Mouse (Mus musculus) small intestine, adult 2 months (tissue): ENCODE measurements at regions not wholly inside any gene's neighbourhood (a gene's known extent, or its start where the extent isn't known, plus 50 kb on each side); places are given as distances from the start of the nearest gene placed in this dataset.
A peak's percentile ranks its signal among the peaks of the same experiment; 100 is the strongest.
"Not testable (repeated sequence)": the region's sequence is repeated elsewhere in the genome, so short reads cannot be mapped to it uniquely, and the experiment has no call there.

ENCODE experiments used
- H3K27ac ChIP-seq: fragments of 200-500 bp; 2 replicates; pipeline ENCODE4 v1.5.1; 2012; ENCODE audit warnings: low read depth, low read length, control low read depth, inconsistent platforms; ENCODE audit not compliant: insufficient read depth
- H3K27me3 ChIP-seq: fragments of 200-500 bp; 2 replicates; pipeline ENCODE4 v1.6.1; 2012; ENCODE audit warnings: mild to moderate bottlenecking, moderate library complexity, low read length, inconsistent platforms; ENCODE audit not compliant: control insufficient read depth, insufficient read depth
- H3K36me3 ChIP-seq: fragments of 200-500 bp; 2 replicates; pipeline ENCODE4 v1.6.1; 2012; ENCODE audit warnings: mild to moderate bottlenecking, low read length, control low read depth, inconsistent platforms; ENCODE audit not compliant: control insufficient read depth, insufficient read depth
- H3K4me1 ChIP-seq: fragments of 200-500 bp; 2 replicates; pipeline ENCODE4 v1.6.1; 2012; ENCODE audit warnings: low read length, inconsistent platforms, mixed read lengths; ENCODE audit not compliant: control insufficient read depth, insufficient read depth, insufficient read length
- H3K4me3 ChIP-seq: fragments of 200-500 bp; 2 replicates; pipeline ENCODE4 v1.5.1; 2012; ENCODE audit warnings: low read depth, mild to moderate bottlenecking, control low read depth, inconsistent platforms, low read length, moderate library complexity
- CTCF ChIP-seq: fragments of 200-500 bp; IDR thresholded peaks from 2 replicates; pipeline ENCODE4 v1.5.1; 2012; ENCODE audit warnings: low read depth, mild to moderate bottlenecking, control low read depth, inconsistent platforms, low read length, moderate library complexity, mixed read lengths; ENCODE audit not compliant: insufficient replicate concordance, insufficient read length; ENCODE audit errors: extremely low read depth
- POLR2A ChIP-seq: fragments of 200-500 bp; IDR thresholded peaks from 2 replicates; pipeline ENCODE4 v1.6.1; 2012; ENCODE audit warnings: low read depth, mild to moderate bottlenecking, control low read depth, inconsistent platforms, low read length, moderate library complexity
- WGBS: fragments of 180-500 bp; shearing (Covaris S2); methylation state at CpG from one replicate; pipeline ENCODE4 v1.1.7; 2018; 5-methylcytosine and 5-hydroxymethylcytosine counted together

GRCm38 (mm10) chr4:105844675-105845466 lies 55.2 kb downstream of the Gm12728 start:
- no peaks in the 10 kb centered on the region for H3K36me3 ChIP-seq
- no peak for TF ChIP-seq POLR2A
- no peak for TF ChIP-seq CTCF
- no peak overlapping the region for H3K4me3 ChIP-seq
- no peaks in the 10 kb centered on the region for H3K27me3 ChIP-seq
- WGBS: 83% methylated on average over 7 of the region's 7 CpGs
- peak overlapping the region; percentile 79 for H3K27ac ChIP-seq
- H3K4me1 ChIP-seq: no peaks in the 10 kb centered on the region; the same call in 1 of the 2 replicates

DNA sequence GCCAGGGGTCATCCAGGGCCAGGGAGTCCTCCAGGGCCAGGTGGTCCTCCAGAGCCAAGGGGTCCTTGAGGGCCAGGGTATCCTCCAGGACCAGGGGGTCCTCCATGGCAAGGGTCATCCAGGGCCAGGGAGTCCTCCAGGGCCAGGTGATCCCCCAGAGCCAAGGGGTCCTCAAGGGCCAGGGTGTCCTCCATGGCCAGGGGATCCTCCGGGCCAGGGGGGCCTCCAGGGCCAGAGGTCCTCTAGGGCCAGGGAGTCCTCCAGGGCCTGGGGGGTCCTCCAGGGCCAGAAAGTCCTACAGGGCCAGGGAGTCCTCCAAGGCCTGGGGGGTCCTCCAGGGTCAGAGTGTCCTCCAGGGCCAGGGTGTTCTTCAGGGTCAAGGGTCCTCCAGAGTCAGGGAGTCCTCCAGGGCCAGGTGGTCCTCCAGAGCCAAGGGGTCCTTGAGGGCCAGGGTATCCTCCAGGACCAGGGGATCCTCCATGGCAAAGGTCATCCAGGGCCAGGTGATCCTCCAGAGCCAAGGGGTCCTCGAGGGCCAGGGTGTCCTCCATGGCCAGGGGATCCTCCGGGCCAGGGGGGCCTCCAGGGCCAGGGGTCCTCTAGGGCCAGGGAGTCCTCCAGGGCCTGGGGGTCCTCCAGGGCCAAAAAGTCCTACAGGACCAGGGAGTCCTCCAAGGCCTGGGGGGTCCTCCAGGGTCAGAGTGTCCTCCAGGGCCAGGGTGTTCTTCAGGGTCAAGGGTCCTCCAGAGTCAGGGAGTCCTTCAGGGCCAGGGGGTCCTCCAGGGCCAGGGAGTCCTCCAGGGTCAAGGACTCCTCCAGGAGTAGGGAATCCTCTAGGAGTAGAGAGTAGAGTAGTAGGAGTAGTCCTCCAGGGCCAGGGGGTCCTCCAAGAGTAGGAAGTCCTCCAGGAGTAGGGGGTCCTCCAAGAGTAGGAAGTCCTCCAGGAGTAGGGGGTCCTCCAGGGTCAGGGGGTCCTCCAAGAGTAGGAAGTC lies 56.6 kb downstream of the Gm12728 start:
- 79% methylated on average over 3 of the region's 3 CpGs for WGBS
- H3K4me3 ChIP-seq: not testable (repeated sequence)

DNA sequence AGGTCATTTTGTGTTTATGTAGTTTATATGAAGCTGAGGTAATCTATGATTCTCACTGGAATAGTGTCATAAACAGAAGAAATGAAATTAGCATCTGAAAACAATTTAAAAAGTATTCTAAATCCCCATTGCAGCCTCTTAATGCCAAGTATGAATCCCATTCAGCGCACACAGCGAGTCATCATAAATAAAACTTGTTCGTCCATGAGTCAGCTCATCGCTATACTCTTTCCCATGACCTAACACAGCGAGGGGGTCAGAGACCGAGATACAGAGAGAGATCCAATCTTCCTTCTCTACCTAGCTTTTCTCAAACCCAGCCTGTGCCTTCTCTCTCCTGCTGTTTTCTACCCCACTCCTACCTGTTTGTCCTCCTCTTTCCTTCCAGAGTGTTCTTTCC lies 63.4 kb downstream of the Gm12728 start:
- H3K4me3 ChIP-seq: no peak overlapping the region
- no peaks in the 10 kb centered on the region for H3K27me3 ChIP-seq
- TF ChIP-seq CTCF: no peak
- TF ChIP-seq POLR2A: no peak
- 88% methylated on average over 6 of the region's 6 CpGs for WGBS
- no peak overlapping the region for H3K27ac ChIP-seq
- no peaks in the 10 kb centered on the region for H3K36me3 ChIP-seq
- H3K4me1 ChIP-seq: no peaks in the 10 kb centered on the region

More for the DNA sequence above, 56.6 kb downstream of the Gm12728 start:
- not testable (repeated sequence) for H3K36me3 ChIP-seq, H3K27ac ChIP-seq, H3K27me3 ChIP-seq, H3K4me1 ChIP-seq

DNA sequence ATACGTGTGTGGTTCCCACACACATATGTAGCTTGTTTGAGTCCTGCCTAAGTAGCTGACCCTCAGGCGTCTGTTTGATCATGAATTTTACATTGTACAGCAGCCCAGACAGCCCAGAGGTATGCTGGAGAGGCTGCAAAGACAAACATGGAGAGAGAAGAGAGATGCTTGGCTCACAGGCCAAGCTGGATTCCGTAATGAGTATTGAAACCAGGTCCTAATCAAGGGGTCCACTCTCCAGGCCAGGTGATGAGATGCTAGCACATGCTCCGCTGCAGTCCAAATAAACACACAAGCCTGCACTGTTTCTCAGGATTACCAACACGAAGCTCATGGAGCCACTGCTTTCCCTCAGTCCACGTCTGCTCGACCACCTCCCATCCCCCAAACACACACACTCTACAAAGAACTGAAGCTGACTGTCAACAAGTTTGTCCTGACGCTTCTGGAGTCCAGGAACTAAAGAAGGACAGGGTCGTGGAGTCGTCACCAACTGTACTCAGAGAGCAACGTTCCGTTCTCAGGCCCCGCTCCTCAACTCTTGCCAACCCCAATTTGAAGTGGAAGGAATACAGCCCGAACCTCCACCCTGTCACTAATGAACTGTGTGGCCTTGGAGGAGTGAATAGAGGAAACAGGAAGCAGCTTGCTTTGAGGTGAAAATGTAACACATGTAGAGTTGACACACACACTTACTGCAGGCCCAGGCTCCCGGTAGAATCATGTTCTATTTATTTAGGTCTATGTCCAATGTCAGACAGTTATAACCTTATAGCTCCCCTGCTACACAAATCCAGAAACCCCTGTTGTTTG lies 69.6 kb downstream of the Gm12728 start:
- Histone ChIP-seq H3K4me1 (no peaks in the 10 kb centered on the region), H3K27ac (no peak overlapping the region), H3K36me3 (no peaks in the 10 kb centered on the region), H3K4me3 (no peak overlapping the region), H3K27me3 (no peaks in the 10 kb centered on the region)
- no peak for TF ChIP-seq POLR2A
- TF ChIP-seq CTCF: no peak
- 66% methylated on average over 15 of the region's 15 CpGs for WGBS

- TF ChIP-seq CTCF: no peak
- TF ChIP-seq POLR2A: no peak
- Histone ChIP-seq H3K27me3 (no peaks in the 10 kb centered on the region), H3K27ac (no peak overlapping the region), H3K36me3 (no peaks in the 10 kb centered on the region), H3K4me3 (no peak overlapping the region), H3K4me1 (no peaks in the 10 kb centered on the region)
- WGBS: 79% methylated on average over 11 of the region's 11 CpGs
Observed at GRCm38 (mm10) chr4:105860930-105861653, 71.4 kb downstream of the Gm12728 start.

- Histone ChIP-seq H3K4me3 (no peak overlapping the region), H3K27ac (no peak overlapping the region), H3K36me3 (no peaks in the 10 kb centered on the region), H3K4me1 (no peaks in the 10 kb centered on the region), H3K27me3 (no peaks in the 10 kb centered on the region)
- TF ChIP-seq CTCF (no peak), POLR2A (no peak)
Observed at GRCm38 (mm10) chr4:105861654-105862037, 72.0 kb downstream of the Gm12728 start.

DNA sequence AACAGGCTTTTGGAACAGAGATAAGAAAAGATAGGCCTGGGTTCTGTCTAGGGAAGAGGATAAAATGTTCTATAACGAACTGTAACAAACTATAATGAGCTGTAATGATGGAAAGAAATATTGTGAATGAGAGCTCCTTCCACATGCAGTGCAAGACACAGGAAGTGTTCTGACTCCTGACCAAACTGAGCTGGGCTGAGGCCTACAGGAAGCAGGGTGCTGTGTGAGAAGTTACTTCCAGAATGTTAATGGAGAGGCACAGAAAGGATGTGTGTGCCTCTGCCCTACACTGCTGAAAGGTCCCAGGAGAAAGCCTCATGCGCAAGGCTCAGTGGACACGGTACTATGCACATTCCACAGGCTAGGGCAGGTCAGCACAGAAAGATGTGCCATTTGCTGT lies 80.8 kb downstream of the Gm12728 start:
- Histone ChIP-seq H3K4me1 (no peaks in the 10 kb centered on the region), H3K4me3 (no peak overlapping the region), H3K27ac (no peak overlapping the region), H3K27me3 (no peaks in the 10 kb centered on the region), H3K36me3 (no peaks in the 10 kb centered on the region)
- TF ChIP-seq CTCF (no peak), POLR2A (no peak)
- WGBS: 69% methylated on average over 3 of the region's 3 CpGs
